In the genomic region with DNA sequence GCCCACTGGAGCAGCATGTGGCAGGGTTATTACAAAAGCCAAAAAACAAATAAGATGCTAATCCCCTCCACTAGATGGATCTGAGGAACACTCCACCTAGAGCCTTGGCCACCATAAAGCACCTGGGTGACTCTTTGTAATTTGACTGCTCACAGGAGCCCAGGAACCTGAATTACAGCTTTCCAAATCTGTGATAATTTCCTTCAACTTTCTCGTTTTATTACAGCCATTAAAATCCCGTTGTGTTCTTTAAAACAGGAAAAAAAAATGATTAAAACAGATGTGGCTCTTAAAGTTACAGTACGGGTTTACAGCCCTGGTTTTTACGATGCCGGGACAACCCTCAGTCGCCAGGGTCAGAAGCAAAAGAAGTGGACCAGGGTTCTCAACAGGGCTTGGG, we compare ENCODE assay signal across 18 mouse cellular contexts. TPM values are rescaled to one million over a fixed set of nuclear protein-coding genes. Genes with fewer than 3 reads are reported as not detected.
"Had no signal": no experiment of that assay in that cellular context is flagged by ENCODE, and none has a peak within 500 bp of the region (broad histone marks: within the 10 kb centered on the region; RNA-seq: fewer than 3 reads in every experiment).

No protein-coding gene starts in this region.

- ATAC-seq: intestine, postnatal 0 days; liver, embryonic 12.5 days; midbrain, embryonic 13.5 days had no signal

- H3K4me3 ChIP-seq: kidney, embryonic 15.5 days; left cerebral cortex, adult 2 months; liver, embryonic 12.5 days; liver, embryonic 15.5 days; lung, embryonic 15.5 days; megakaryocyte, embryonic 14.5 days; midbrain, embryonic 10.5 days; midbrain, embryonic 13.5 days had no signal

- H3K27ac ChIP-seq: kidney, embryonic 15.5 days; left cerebral cortex, adult 2 months; liver, embryonic 12.5 days; liver, embryonic 15.5 days; lung, embryonic 15.5 days; midbrain, embryonic 10.5 days; midbrain, embryonic 13.5 days had no signal

- H3K36me3 ChIP-seq: kidney, embryonic 15.5 days; liver, embryonic 12.5 days; liver, embryonic 15.5 days; lung, embryonic 15.5 days; midbrain, embryonic 10.5 days; midbrain, embryonic 13.5 days had no signal

- H3K4me2 ChIP-seq: kidney, embryonic 15.5 days; liver, embryonic 12.5 days; liver, embryonic 15.5 days; lung, embryonic 15.5 days; midbrain, embryonic 13.5 days had no signal

- DNase-seq: kidney, adult 2 months; kidney, postnatal 14 days; layer of hippocampus, postnatal 36 days; liver; lung, adult 18-20 months; lung, postnatal 10 days; lung, postnatal 36 days; thymus, adult 18-20 months; thymus, postnatal 36 days had no signal

- H3K9me3 ChIP-seq: kidney, embryonic 15.5 days; liver, embryonic 12.5 days; liver, embryonic 15.5 days; lung, embryonic 15.5 days; megakaryocyte, embryonic 14.5 days; midbrain, embryonic 10.5 days; midbrain, embryonic 13.5 days had no signal

- H3K9ac ChIP-seq: kidney, embryonic 15.5 days; liver, embryonic 12.5 days; liver, embryonic 15.5 days; lung, embryonic 15.5 days; midbrain, embryonic 13.5 days had no signal

RNA-seq across cellular contexts. Expression of a gene that starts 27.9 kb away (rescaled TPM):
- polyA plus RNA-seq: liver, embryonic 15.5 days had no signal
